Mouse (Mus musculus): ENCODE measurements around the gene Zfp362. TPM values are rescaled to one million over a fixed set of nuclear protein-coding genes. Genes with fewer than 3 reads are reported as not detected.

Zfp362 gene
- polyA plus RNA-seq, 1 experiment from 2014 or later, result 31.1 TPM

- Histone ChIP-seq H3K4me2 (ENCODE audit: low read depth, low read length) (peak overlapping the region; percentile 95), H3K4me1 (ENCODE audit: control insufficient read depth, insufficient read depth, low read length) (peaks cover 12% of the 10 kb centered on the region), H3K9ac (replicated peaks; ENCODE audit: low read length) (peak overlapping the region; percentile 100), H3K36me3 (replicated peaks; ENCODE audit: control insufficient read depth, insufficient read depth, low read depth, low read length) (no peaks in the 10 kb centered on the region), H3K4me3 (ENCODE audit: low read depth, low read length) (peak overlapping the region; percentile 88), H3K27ac (replicated peaks; ENCODE audit: low read depth, low read length) (peak overlapping the region; percentile 98), H3K27me3 (ENCODE audit: control insufficient read depth, insufficient read depth, low read length) (no peaks in the 10 kb centered on the region), H3K9me3 (replicated peaks; ENCODE audit: control insufficient read depth, low read length) (no peaks in the 10 kb centered on the region)
- ATAC-seq (replicated peaks; ENCODE audit: insufficient number of reproducible peaks, low FRiP score, low TSS enrichment, low read depth) (no peak), DNase-seq (ENCODE audit: low spot score) (peak; percentile 57)
- WGBS, result 1% methylated on average over 56 of the region's 74 CpGs
Observed at GRCm38 (mm10) chr4:128805150-128806042, 449 bp downstream of the Zfp362 start.

GRCm38 (mm10) chr4:128804426-128805149, 1.3 kb downstream of the Zfp362 start:
- Histone ChIP-seq H3K36me3 (replicated peaks; ENCODE audit: control insufficient read depth, insufficient read depth, low read depth, low read length) (no peaks in the 10 kb centered on the region), H3K27ac (replicated peaks; ENCODE audit: low read depth, low read length) (peak overlapping the region; percentile 98), H3K4me3 (ENCODE audit: low read depth, low read length) (peak overlapping the region; percentile 88), H3K27me3 (ENCODE audit: control insufficient read depth, insufficient read depth, low read length) (no peaks in the 10 kb centered on the region), H3K4me1 (ENCODE audit: control insufficient read depth, insufficient read depth, low read length) (peaks cover 12% of the 10 kb centered on the region), H3K9ac (replicated peaks; ENCODE audit: low read length) (peak overlapping the region; percentile 100), H3K9me3 (replicated peaks; ENCODE audit: control insufficient read depth, low read length) (no peaks in the 10 kb centered on the region), H3K4me2 (ENCODE audit: low read depth, low read length) (peak overlapping the region; percentile 95)
- DNase-seq (ENCODE audit: low spot score) (peak; percentile 35), ATAC-seq (replicated peaks; ENCODE audit: insufficient number of reproducible peaks, low FRiP score, low TSS enrichment, low read depth) (0 out of 2 replicates have a peak, but pooled peaks have one; percentile 7)
- WGBS, result 5% methylated on average over 6 of the region's 6 CpGs

- Histone ChIP-seq H3K4me1 (ENCODE audit: control insufficient read depth, insufficient read depth, low read length) (peaks cover 12% of the 10 kb centered on the region), H3K27me3 (ENCODE audit: control insufficient read depth, insufficient read depth, low read length) (no peaks in the 10 kb centered on the region), H3K4me3 (ENCODE audit: low read depth, low read length) (peak overlapping the region; percentile 88; the same call in 1 of the 2 replicates), H3K9ac (replicated peaks; ENCODE audit: low read length) (peak overlapping the region; percentile 100), H3K4me2 (ENCODE audit: low read depth, low read length) (peak overlapping the region; percentile 95), H3K9me3 (replicated peaks; ENCODE audit: control insufficient read depth, low read length) (no peaks in the 10 kb centered on the region), H3K27ac (replicated peaks; ENCODE audit: low read depth, low read length) (no peak overlapping the region; the same call in 1 of the 2 replicates), H3K36me3 (replicated peaks; ENCODE audit: control insufficient read depth, insufficient read depth, low read depth, low read length) (no peaks in the 10 kb centered on the region)
- no peak for DNase-seq (ENCODE audit: low spot score)
- no peak for ATAC-seq (replicated peaks; ENCODE audit: insufficient number of reproducible peaks, low FRiP score, low TSS enrichment, low read depth)
- WGBS, result 44% methylated on average over 5 of the region's 5 CpGs
Observed at GRCm38 (mm10) chr4:128803569-128803968, 2.3 kb downstream of the Zfp362 start.

- DNase-seq (ENCODE audit: low spot score) (no peak), ATAC-seq (replicated peaks; ENCODE audit: insufficient number of reproducible peaks, low FRiP score, low TSS enrichment, low read depth) (no peak)
- H3K4me1 ChIP-seq (ENCODE audit: control insufficient read depth, insufficient read depth, low read length), result peaks cover 14% of the 10 kb centered on the region
- H3K9me3 ChIP-seq (replicated peaks; ENCODE audit: control insufficient read depth, low read length), result no peaks in the 10 kb centered on the region
- H3K36me3 ChIP-seq (replicated peaks; ENCODE audit: control insufficient read depth, insufficient read depth, low read depth, low read length), result no peaks in the 10 kb centered on the region
- WGBS, result 43% methylated on average over 9 of the region's 9 CpGs
- H3K27ac ChIP-seq (replicated peaks; ENCODE audit: low read depth, low read length), result no peak overlapping the region
- no peaks in the 10 kb centered on the region for H3K27me3 ChIP-seq (ENCODE audit: control insufficient read depth, insufficient read depth, low read length)
- H3K4me3 ChIP-seq (ENCODE audit: low read depth, low read length), result no peak overlapping the region
- H3K4me2 ChIP-seq (ENCODE audit: low read depth, low read length), result no peak overlapping the region; the same call in 1 of the 2 replicates
- H3K9ac ChIP-seq (replicated peaks; ENCODE audit: low read length), result no peak overlapping the region
Observed at GRCm38 (mm10) chr4:128801675-128802465, 4.0 kb downstream of the Zfp362 start.

GRCm38 (mm10) chr4:128796788-128797187, 9.1 kb downstream of the Zfp362 start:
- no peak for DNase-seq (ENCODE audit: low spot score)
- H3K27ac ChIP-seq (replicated peaks; ENCODE audit: low read depth, low read length), result no peak overlapping the region
- H3K4me1 ChIP-seq (ENCODE audit: control insufficient read depth, insufficient read depth, low read length), result peaks cover 2% of the 10 kb centered on the region; the same call in 1 of the 2 replicates
- no peak for ATAC-seq (replicated peaks; ENCODE audit: insufficient number of reproducible peaks, low FRiP score, low TSS enrichment, low read depth)
- H3K9me3 ChIP-seq (replicated peaks; ENCODE audit: control insufficient read depth, low read length), result no peaks in the 10 kb centered on the region
- WGBS, result 80% methylated on average over 8 of the region's 8 CpGs
- no peak overlapping the region for H3K4me2 ChIP-seq (ENCODE audit: low read depth, low read length)
- H3K36me3 ChIP-seq (replicated peaks; ENCODE audit: control insufficient read depth, insufficient read depth, low read depth, low read length), result no peaks in the 10 kb centered on the region
- no peak overlapping the region for H3K4me3 ChIP-seq (ENCODE audit: low read depth, low read length)
- H3K27me3 ChIP-seq (ENCODE audit: control insufficient read depth, insufficient read depth, low read length), result no peaks in the 10 kb centered on the region
- no peak overlapping the region for H3K9ac ChIP-seq (replicated peaks; ENCODE audit: low read length)

- Histone ChIP-seq H3K4me1 (ENCODE audit: control insufficient read depth, insufficient read depth, low read length) (peaks cover 2% of the 10 kb centered on the region; the same call in 1 of the 2 replicates), H3K36me3 (replicated peaks; ENCODE audit: control insufficient read depth, insufficient read depth, low read depth, low read length) (no peaks in the 10 kb centered on the region), H3K4me3 (ENCODE audit: low read depth, low read length) (no peak overlapping the region), H3K9me3 (replicated peaks; ENCODE audit: control insufficient read depth, low read length) (no peaks in the 10 kb centered on the region), H3K9ac (replicated peaks; ENCODE audit: low read length) (no peak overlapping the region), H3K4me2 (ENCODE audit: low read depth, low read length) (no peak overlapping the region), H3K27me3 (ENCODE audit: control insufficient read depth, insufficient read depth, low read length) (no peaks in the 10 kb centered on the region), H3K27ac (replicated peaks; ENCODE audit: low read depth, low read length) (no peak overlapping the region)
- DNase-seq (ENCODE audit: low spot score), result peak; percentile 74
- WGBS, result 5% methylated on average over 9 of the region's 9 CpGs
- no peak for ATAC-seq (replicated peaks; ENCODE audit: insufficient number of reproducible peaks, low FRiP score, low TSS enrichment, low read depth)
Observed at GRCm38 (mm10) chr4:128795596-128795995, 10.2 kb downstream of the Zfp362 start.

GRCm38 (mm10) chr4:128794198-128794597, 11.6 kb downstream of the Zfp362 start:
- no peak overlapping the region for H3K27ac ChIP-seq (replicated peaks; ENCODE audit: low read depth, low read length)
- no peak overlapping the region for H3K4me2 ChIP-seq (ENCODE audit: low read depth, low read length)
- 90% methylated on average over 8 of the region's 8 CpGs for WGBS
- no peak for ATAC-seq (replicated peaks; ENCODE audit: insufficient number of reproducible peaks, low FRiP score, low TSS enrichment, low read depth)
- no peaks in the 10 kb centered on the region for H3K27me3 ChIP-seq (ENCODE audit: control insufficient read depth, insufficient read depth, low read length)
- no peak for DNase-seq (ENCODE audit: low spot score)
- no peaks in the 10 kb centered on the region for H3K9me3 ChIP-seq (replicated peaks; ENCODE audit: control insufficient read depth, low read length)
- no peaks in the 10 kb centered on the region; the same call in 1 of the 2 replicates for H3K36me3 ChIP-seq (replicated peaks; ENCODE audit: control insufficient read depth, insufficient read depth, low read depth, low read length)
- peaks cover 2% of the 10 kb centered on the region; the same call in 1 of the 2 replicates for H3K4me1 ChIP-seq (ENCODE audit: control insufficient read depth, insufficient read depth, low read length)
- H3K9ac ChIP-seq (replicated peaks; ENCODE audit: low read length), result no peak overlapping the region
- H3K4me3 ChIP-seq (ENCODE audit: low read depth, low read length), result no peak overlapping the region

All from embryonic facial prominence, embryonic 11.5 days (tissue).